Mouse (Mus musculus) liver, embryonic 11.5 days (tissue): ENCODE data around the gene Sprr1a. TPM values are rescaled to one million over a fixed set of nuclear protein-coding genes. Genes with fewer than 3 reads are reported as not detected.

ENCODE experiments used
- polyA plus RNA-seq: library from polyadenylated mRNA; unstranded; fragments of >200 nt; fragmentation: Nextera tagmentation; extraction: Ambion mirVana; gene quantifications from 2 replicates; pipeline ENCODE4 v1.2.1, GENCODE M21; 2014

Sprr1a gene
- polyA plus RNA-seq, 1 experiment from 2014 or later, result not detected

Other genes with a start within 250 kb of the Sprr1a start
- gene Sprr2a3, start 200.5 kb downstream of the Sprr1a start, polyA plus RNA-seq, result not detected in 2 replicates
- not detected in 2 replicates for gene Sprr2b, start 169.3 kb downstream of the Sprr1a start, polyA plus RNA-seq
- gene Sprr2d, start 146.8 kb downstream of the Sprr1a start, polyA plus RNA-seq, result not detected in 2 replicates
- not detected in 2 replicates for gene Sprr2e, start 133.8 kb downstream of the Sprr1a start, polyA plus RNA-seq
- gene Sprr2f, start 120.7 kb downstream of the Sprr1a start, polyA plus RNA-seq, result not detected in 2 replicates
- gene Sprr2h, start 100.2 kb downstream of the Sprr1a start, polyA plus RNA-seq, result not detected in 2 replicates
- not detected in 2 replicates for gene Sprr2i, start 77.9 kb downstream of the Sprr1a start, polyA plus RNA-seq
- gene Sprr2j-ps, start 67.8 kb downstream of the Sprr1a start, polyA plus RNA-seq, result not detected in 2 replicates
- gene Gm9774, start 56.5 kb downstream of the Sprr1a start, polyA plus RNA-seq, result 7.2 and 9.1 TPM in 2 replicates
- gene Sprr2k, start 53.3 kb downstream of the Sprr1a start, polyA plus RNA-seq, result not detected in 2 replicates
- not detected in 2 replicates for gene Sprr1b, start 47.1 kb downstream of the Sprr1a start, polyA plus RNA-seq
- gene Sprr3, start 27.2 kb downstream of the Sprr1a start, polyA plus RNA-seq, result not detected in 2 replicates
- not detected in 2 replicates for gene Sprr4, start 14.6 kb upstream of the Sprr1a start, polyA plus RNA-seq
- gene 2310046K23Rik, start 48.6 kb upstream of the Sprr1a start, polyA plus RNA-seq, result not detected in 2 replicates
- gene Ivl, start 87.8 kb upstream of the Sprr1a start, polyA plus RNA-seq, result 0.08 TPM in 1 of 2 replicates, not detected in the other
- gene Smcp, start 103.1 kb upstream of the Sprr1a start, polyA plus RNA-seq, result 0.22 TPM in 1 of 2 replicates, not detected in the other
- gene 2210017I01Rik, start 121.6 kb upstream of the Sprr1a start, polyA plus RNA-seq, result not detected in 2 replicates
- not detected in 2 replicates for gene Lce6a, start 135.8 kb upstream of the Sprr1a start, polyA plus RNA-seq
- gene Lce1a1, start 162.4 kb upstream of the Sprr1a start, polyA plus RNA-seq, result not detected in 2 replicates
- not detected in 2 replicates for gene Lce1b, start 171.0 kb upstream of the Sprr1a start, polyA plus RNA-seq
- gene Lce1a2, start 184.4 kb upstream of the Sprr1a start, polyA plus RNA-seq, result not detected in 2 replicates
- gene Lce1c, start 193.4 kb upstream of the Sprr1a start, polyA plus RNA-seq, result not detected in 2 replicates
- not detected in 2 replicates for gene Lce1d, start 201.3 kb upstream of the Sprr1a start, polyA plus RNA-seq
- gene Lce1e, start 223.2 kb upstream of the Sprr1a start, polyA plus RNA-seq, result not detected in 2 replicates
- gene Lce1f, start 234.5 kb upstream of the Sprr1a start, polyA plus RNA-seq, result not detected in 2 replicates